13 mouse cellular contexts compared by ENCODE assay signal in genomic region chr12:79676251-79676650, GRCm38 (mm10).
DNase-seq lines count a peak whose midpoint lies in the region; ATAC-seq lines count a peak whose summit lies in the region.
"Had no signal": no experiment of that assay in that cellular context is flagged by ENCODE, and none has a peak within 500 bp of the region (broad histone marks: within the 10 kb centered on the region; RNA-seq: fewer than 3 reads in every experiment).

No protein-coding gene starts in this region.

- WGBS in heart, embryonic 12.5 days, result 77% methylated on average over 6 of the region's 6 CpGs
- 64% methylated on average over 6 of the region's 6 CpGs for WGBS in liver, embryonic 15.5 days (ENCODE audit: insufficient replicate concordance)
- WGBS in liver, embryonic 11.5 days, result 87% methylated on average over 6 of the region's 6 CpGs
- 64% methylated on average over 6 of the region's 6 CpGs for WGBS in embryonic facial prominence, embryonic 14.5 days

- no peak for ATAC-seq in heart, embryonic 12.5 days (ENCODE audit: insufficient number of reproducible peaks, low FRiP score)
- no peak for ATAC-seq in liver, embryonic 15.5 days (ENCODE audit: insufficient read depth)
- ATAC-seq in liver, embryonic 11.5 days (replicated peaks; ENCODE audit: low FRiP score), result no peak
- ATAC-seq in embryonic facial prominence, embryonic 14.5 days (ENCODE audit: low read depth), result no peak
- peak; percentile 86 for ATAC-seq in megakaryocyte, adult 5-6 weeks (ENCODE audit: poor library complexity, severe bottlenecking)
- ATAC-seq: CD4-positive, CD25-positive, alpha-beta regulatory T cell, adult 4 months; forebrain, embryonic 13.5 days had no signal

- H3K4me3 ChIP-seq in heart, embryonic 12.5 days, result no peak overlapping the region
- H3K4me3 ChIP-seq in liver, embryonic 15.5 days (replicated peaks), result no peak overlapping the region
- H3K4me3 ChIP-seq in liver, embryonic 11.5 days (ENCODE audit: low read depth, low read length), result no peak overlapping the region
- no peak overlapping the region for H3K4me3 ChIP-seq in embryonic facial prominence, embryonic 14.5 days (ENCODE audit: low read depth, low read length)
- H3K4me3 ChIP-seq: forebrain, embryonic 13.5 days; myocyte had no signal

- no peak overlapping the region for H3K9ac ChIP-seq in heart, embryonic 12.5 days
- no peak overlapping the region for H3K9ac ChIP-seq in liver, embryonic 15.5 days
- no peak overlapping the region for H3K9ac ChIP-seq in liver, embryonic 11.5 days (ENCODE audit: low read depth, low read length)
- H3K9ac ChIP-seq in embryonic facial prominence, embryonic 14.5 days (ENCODE audit: low read depth, low read length), result no peak overlapping the region
- H3K9ac ChIP-seq: forebrain, embryonic 13.5 days; hindbrain, embryonic 14.5 days had no signal

- no peaks in the 10 kb centered on the region for H3K36me3 ChIP-seq in heart, embryonic 12.5 days
- no peaks in the 10 kb centered on the region for H3K36me3 ChIP-seq in liver, embryonic 15.5 days (replicated peaks)
- no peaks in the 10 kb centered on the region for H3K36me3 ChIP-seq in liver, embryonic 11.5 days (ENCODE audit: control insufficient read depth, insufficient read depth, low read length)
- H3K36me3 ChIP-seq in embryonic facial prominence, embryonic 14.5 days (ENCODE audit: control insufficient read depth, insufficient read depth, low read length), result no peaks in the 10 kb centered on the region

- H3K9me3 ChIP-seq in heart, embryonic 12.5 days (replicated peaks), result no peaks in the 10 kb centered on the region
- no peaks in the 10 kb centered on the region for H3K9me3 ChIP-seq in liver, embryonic 15.5 days (replicated peaks)
- H3K9me3 ChIP-seq in liver, embryonic 11.5 days (ENCODE audit: control insufficient read depth, low read length), result no peaks in the 10 kb centered on the region
- no peaks in the 10 kb centered on the region for H3K9me3 ChIP-seq in embryonic facial prominence, embryonic 14.5 days (ENCODE audit: control insufficient read depth, low read length)
- H3K9me3 ChIP-seq: forebrain, embryonic 13.5 days had no signal

- no peak for DNase-seq in heart, adult 18-20 months
- DNase-seq in liver, embryonic 11.5 days (ENCODE audit: low spot score), result no peak
- DNase-seq in embryonic facial prominence, embryonic 14.5 days (ENCODE audit: low spot score), result no peak
- DNase-seq in adrenal gland, postnatal 10 days, result no peak
- no peak for DNase-seq in gastrocnemius, postnatal 10 days
- DNase-seq: right cerebral cortex, adult 18-20 months had no signal

- peak overlapping the region; percentile 31; the same call in 1 of the 2 replicates for H3K27ac ChIP-seq in heart, embryonic 12.5 days (ENCODE audit: poor library complexity, severe bottlenecking)
- H3K27ac ChIP-seq in liver, embryonic 15.5 days (replicated peaks), result peak overlapping the region; percentile 24; the same call in 1 of the 2 replicates
- H3K27ac ChIP-seq in liver, embryonic 11.5 days (ENCODE audit: low read depth, low read length), result no peak overlapping the region
- peak overlapping the region; percentile 84 for H3K27ac ChIP-seq in embryonic facial prominence, embryonic 14.5 days (replicated peaks; ENCODE audit: low read depth, low read length)
- H3K27ac ChIP-seq: forebrain, embryonic 13.5 days; hindbrain, embryonic 14.5 days had no signal

- H3K4me1 ChIP-seq in heart, embryonic 12.5 days (replicated peaks), result peaks cover 36% of the 10 kb centered on the region
- H3K4me1 ChIP-seq in liver, embryonic 15.5 days (replicated peaks), result peaks cover 21% of the 10 kb centered on the region
- H3K4me1 ChIP-seq in liver, embryonic 11.5 days (replicated peaks; ENCODE audit: control insufficient read depth, insufficient read depth, low read length), result 0 out of 2 replicates have a peak, but pooled peaks cover 2% of the 10 kb centered on the region
- peaks cover 53% of the 10 kb centered on the region for H3K4me1 ChIP-seq in embryonic facial prominence, embryonic 14.5 days (ENCODE audit: control insufficient read depth, insufficient read depth, low read length)

- no peak overlapping the region for H3K4me2 ChIP-seq in heart, embryonic 12.5 days
- no peak overlapping the region for H3K4me2 ChIP-seq in liver, embryonic 15.5 days
- no peak overlapping the region for H3K4me2 ChIP-seq in liver, embryonic 11.5 days
- H3K4me2 ChIP-seq in embryonic facial prominence, embryonic 14.5 days (ENCODE audit: low read depth, low read length), result no peak overlapping the region
- H3K4me2 ChIP-seq: forebrain, embryonic 13.5 days; hindbrain, embryonic 14.5 days had no signal

- H3K27me3 ChIP-seq in heart, embryonic 12.5 days (replicated peaks), result no peaks in the 10 kb centered on the region
- H3K27me3 ChIP-seq in liver, embryonic 15.5 days, result no peaks in the 10 kb centered on the region
- H3K27me3 ChIP-seq in liver, embryonic 11.5 days (replicated peaks; ENCODE audit: control insufficient read depth, insufficient read depth, low read length), result no peaks in the 10 kb centered on the region
- no peaks in the 10 kb centered on the region for H3K27me3 ChIP-seq in embryonic facial prominence, embryonic 14.5 days (replicated peaks; ENCODE audit: control insufficient read depth, insufficient read depth, low read length)
- H3K27me3 ChIP-seq: forebrain, embryonic 13.5 days had no signal
